Mouse (Mus musculus) hindbrain, embryonic 14.5 days (tissue): ENCODE data around the gene Mavs. TPM values are rescaled to one million over a fixed set of nuclear protein-coding genes. Genes with fewer than 3 reads are reported as not detected.

ENCODE experiments used
- ATAC-seq: fragments of 200-750 bp; cut with Nextera tagmentation; 2 replicates; pipeline ENCODE4 v1.8.0; 2017; ENCODE audit warnings: moderate number of reproducible peaks, mild to moderate bottlenecking, moderate TSS enrichment, moderate library complexity; ENCODE audit not compliant: low FRiP score
- DNase-seq: peaks from one replicate; pipeline ENCODE4 v3.0.0-alpha.2; 2015; ENCODE audit warnings: low spot score
- H3K27ac ChIP-seq: fragments of 300-500 bp; sonication (generic); 2 replicates; pipeline ENCODE4 v1.5.1; 2014; ENCODE audit warnings: mild to moderate bottlenecking, moderate library complexity
- H3K27me3 ChIP-seq: fragments of 300-500 bp; sonication (generic); 2 replicates; pipeline ENCODE4 v1.6.1; 2014; ENCODE audit warnings: mild to moderate bottlenecking, low read length, mixed read lengths; ENCODE audit not compliant: control insufficient read depth, insufficient read depth
- H3K36me3 ChIP-seq: fragments of 300-500 bp; sonication (generic); replicated peaks from 2 replicates; pipeline ENCODE4 v1.6.1; 2014; ENCODE audit not compliant: control insufficient read depth, insufficient read depth
- H3K4me1 ChIP-seq: fragments of 300-500 bp; sonication (generic); replicated peaks from 2 replicates; pipeline ENCODE4 v1.6.1; 2014; ENCODE audit warnings: antibody characterized with exemption, low read length, mixed read lengths; ENCODE audit not compliant: control insufficient read depth, insufficient read depth
- H3K4me2 ChIP-seq: fragments of 300-500 bp; sonication (generic); replicated peaks from 2 replicates; pipeline ENCODE4 v1.6.1; 2014; ENCODE audit warnings: mild to moderate bottlenecking, moderate library complexity
- H3K4me3 ChIP-seq: fragments of 300-500 bp; sonication (generic); replicated peaks from 2 replicates; pipeline ENCODE4 v1.5.1; 2014; ENCODE audit warnings: mild to moderate bottlenecking, low read length
- H3K9ac ChIP-seq: fragments of 300-500 bp; sonication (generic); 2 replicates; pipeline ENCODE4 v1.6.1; 2014
- H3K9me3 ChIP-seq: fragments of 300-500 bp; sonication (generic); 2 replicates; pipeline ENCODE4 v1.6.1; 2016; ENCODE audit warnings: low read length; ENCODE audit not compliant: control insufficient read depth
- WGBS: fragments of 180-500 bp; shearing (Covaris S2); extraction: QIAGEN DNeasy Blood & Tissue Kit; methylation state at CpG from one replicate; pipeline ENCODE4 v1.1.7; 2014; 5-methylcytosine and 5-hydroxymethylcytosine counted together
- polyA plus RNA-seq: library from polyadenylated mRNA; unstranded; fragments of >200 nt; fragmentation: Nextera tagmentation; extraction: Ambion mirVana; gene quantifications from 2 replicates; pipeline ENCODE4 v1.2.1, GENCODE M21; 2014

The Mavs gene
- polyA plus RNA-seq, result 5.8 and 7.7 TPM in 2 replicates

DNA sequence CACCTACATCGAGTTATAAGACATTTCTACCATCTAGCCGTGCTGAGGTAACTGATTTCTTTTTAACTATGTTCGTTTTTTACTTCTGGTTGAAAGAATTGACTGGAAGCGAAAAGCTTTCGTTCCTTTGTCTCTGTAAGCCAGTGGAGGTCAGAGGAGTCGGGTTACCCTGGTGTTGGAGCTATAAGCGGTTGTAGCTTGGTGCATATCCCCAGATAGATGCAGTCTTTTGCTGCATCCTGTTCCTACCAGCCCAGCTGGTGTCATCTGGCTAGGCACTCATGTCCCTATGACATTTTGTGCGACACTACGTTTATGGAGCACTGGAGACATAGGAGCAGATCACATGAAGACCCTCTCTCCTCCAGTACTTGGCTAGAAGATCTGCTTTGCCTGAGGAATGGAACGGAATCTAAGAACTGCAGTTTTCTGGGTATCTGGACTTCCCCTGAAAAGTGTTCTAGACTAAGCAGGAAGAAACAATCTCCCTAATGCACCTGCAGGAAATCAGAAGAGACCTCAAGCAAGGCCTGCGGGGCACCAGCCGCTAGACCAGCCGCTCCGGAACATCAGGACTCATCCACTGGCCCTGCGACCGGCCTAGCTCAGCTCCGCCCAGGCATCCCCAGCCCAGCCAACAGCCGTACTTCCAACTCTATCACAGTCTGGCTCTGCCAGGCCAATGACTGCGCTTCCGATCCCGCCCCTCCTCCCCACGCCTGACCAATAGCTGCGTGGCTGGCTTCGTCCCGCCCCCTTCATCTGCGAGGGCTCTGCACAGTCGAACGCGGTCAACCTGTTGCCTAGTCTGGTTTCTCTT lies at the start of gene Mavs:
Gene Mavs (plus strand): TSS at position 757 of the 820 bp plus-strand sequence.
- no peaks in the 10 kb centered on the region for H3K27me3 ChIP-seq
- no peaks in the 10 kb centered on the region for H3K36me3 ChIP-seq
- no peak within 1 kb of the TSS for H3K27ac ChIP-seq
- H3K4me3 ChIP-seq, result peak within 1 kb of the TSS; percentile 36
- H3K9me3 ChIP-seq, result no peaks in the 10 kb centered on the region
- WGBS, result 9% methylated on average over 29 of the region's 29 CpGs
- peaks cover 6% of the 10 kb centered on the region; the same call in 1 of the 2 replicates for H3K4me1 ChIP-seq
- DNase-seq (peak; percentile 91), ATAC-seq (peak; percentile 100)
- H3K9ac ChIP-seq, result peak within 1 kb of the TSS; percentile 46
- H3K4me2 ChIP-seq, result peak within 1 kb of the TSS; percentile 72

DNA sequence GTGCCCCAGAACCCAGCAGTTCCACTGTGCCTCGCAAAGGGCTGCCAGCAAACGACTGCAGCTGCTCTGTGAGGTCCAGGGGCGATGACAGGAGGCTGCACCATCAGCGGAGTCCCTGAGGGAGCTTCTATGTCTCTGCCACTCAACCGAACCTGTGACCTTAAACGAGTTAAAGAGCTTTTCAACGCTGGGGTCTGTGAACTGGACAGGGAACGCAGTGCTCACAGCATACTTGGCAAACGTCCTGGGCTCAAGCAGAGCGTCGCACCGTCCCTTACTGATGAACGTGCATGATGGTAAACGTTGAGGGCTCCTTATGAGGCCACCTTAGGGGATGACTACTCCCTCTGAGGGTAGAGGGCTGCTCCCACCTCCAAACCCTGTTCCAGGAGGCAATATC lies 47.5 kb upstream of the Mavs start:
- under 1% methylated on average over 14 of the region's 14 CpGs for WGBS
- DNase-seq (no peak), ATAC-seq (peak; percentile 11; the same call in 1 of the 2 replicates)
- Histone ChIP-seq H3K9me3 (no peaks in the 10 kb centered on the region), H3K9ac (peak overlapping the region; percentile 64), H3K4me2 (peak overlapping the region; percentile 61), H3K4me1 (peaks cover 29% of the 10 kb centered on the region), H3K27ac (peak overlapping the region; percentile 55; the same call in 1 of the 2 replicates), H3K36me3 (no peaks in the 10 kb centered on the region), H3K4me3 (peak overlapping the region; percentile 56), H3K27me3 (no peaks in the 10 kb centered on the region)

DNA sequence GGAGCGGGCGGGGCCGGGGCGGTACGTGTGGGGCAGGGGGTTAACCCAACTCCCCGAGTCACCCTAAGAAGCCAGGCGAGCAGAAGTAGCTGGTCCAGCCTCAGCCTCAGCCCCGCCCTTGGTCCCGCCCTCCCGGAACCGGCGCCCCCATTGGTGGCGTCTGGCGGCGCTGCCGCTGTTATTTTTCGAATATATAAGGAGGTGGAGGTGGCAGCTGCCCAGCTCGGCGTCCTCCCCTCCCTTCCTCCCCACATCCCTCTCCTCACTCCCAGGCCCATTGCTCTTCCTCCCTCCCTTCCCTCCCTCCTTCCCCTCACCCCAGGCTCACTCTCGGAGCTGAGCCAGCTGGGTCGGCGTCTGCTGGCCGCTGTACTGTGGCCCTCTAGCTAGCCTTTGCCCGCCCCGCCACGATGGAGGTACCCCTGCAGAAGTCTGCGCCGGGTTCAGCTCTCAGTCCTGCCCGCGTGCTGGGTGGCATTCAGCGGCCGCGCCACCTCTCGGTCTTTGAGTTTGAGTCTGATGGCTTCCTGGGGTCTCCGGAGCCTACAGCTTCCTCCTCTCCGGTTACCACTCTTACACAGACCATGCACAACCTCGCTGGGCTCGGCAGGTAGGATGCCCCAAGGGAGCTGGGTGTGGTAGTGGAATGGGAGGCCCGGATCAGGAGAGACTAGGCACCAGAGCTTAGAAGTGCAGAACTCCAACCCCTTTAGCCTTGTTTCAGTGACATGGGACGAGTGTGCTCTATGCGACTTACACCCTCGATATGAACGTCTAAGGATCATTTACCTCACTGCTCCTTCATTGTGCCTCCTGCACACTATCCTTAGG lies 46.9 kb upstream of the Mavs start, which contains the start of the genes Cdc25b and Spef1:
Gene Cdc25b (plus strand): TSS at position 179 of the 831 bp plus-strand sequence.
Gene Spef1 (minus strand): TSS at position 512 of the 831 bp plus-strand sequence.
- H3K4me2 ChIP-seq, result peak within 1 kb of the TSS; percentile 61
- DNase-seq, result peak; percentile 77
- peak within 1 kb of the TSS; percentile 56 for H3K4me3 ChIP-seq
- H3K27ac ChIP-seq, result peak within 1 kb of the TSS; percentile 55
- H3K27me3 ChIP-seq, result no peaks in the 10 kb centered on the region
- peaks cover 29% of the 10 kb centered on the region for H3K4me1 ChIP-seq
- ATAC-seq, result peak; percentile 86
- peak within 1 kb of the TSS; percentile 64 for H3K9ac ChIP-seq
- H3K36me3 ChIP-seq, result no peaks in the 10 kb centered on the region
- WGBS, result under 1% methylated on average over 43 of the region's 43 CpGs
- H3K9me3 ChIP-seq, result no peaks in the 10 kb centered on the region

DNA sequence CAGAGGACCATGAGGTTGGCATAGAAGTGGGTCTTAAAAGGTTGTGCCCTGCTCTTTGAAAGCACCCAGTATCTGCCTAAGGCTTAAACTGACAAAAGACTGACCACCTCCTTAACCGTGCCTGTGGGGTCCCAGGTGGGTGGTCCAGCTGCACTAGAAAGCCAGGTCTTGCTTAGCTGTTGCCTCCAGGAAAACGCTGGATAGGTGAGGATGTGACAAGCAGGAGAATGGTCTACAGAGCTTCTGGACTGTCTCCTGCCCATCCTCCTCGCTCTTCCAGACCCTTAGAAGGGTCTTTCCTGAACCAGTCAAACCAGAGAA lies 46.3 kb upstream of the Mavs start:
- Histone ChIP-seq H3K27me3 (no peaks in the 10 kb centered on the region), H3K9ac (peak overlapping the region; percentile 64), H3K36me3 (no peaks in the 10 kb centered on the region), H3K4me1 (peaks cover 29% of the 10 kb centered on the region), H3K4me2 (peak overlapping the region; percentile 61), H3K27ac (no peak overlapping the region), H3K4me3 (peak overlapping the region; percentile 56), H3K9me3 (no peaks in the 10 kb centered on the region)
- 19% methylated on average over 3 of the region's 3 CpGs for WGBS
- ATAC-seq, result no peak
- DNase-seq, result no peak

DNA sequence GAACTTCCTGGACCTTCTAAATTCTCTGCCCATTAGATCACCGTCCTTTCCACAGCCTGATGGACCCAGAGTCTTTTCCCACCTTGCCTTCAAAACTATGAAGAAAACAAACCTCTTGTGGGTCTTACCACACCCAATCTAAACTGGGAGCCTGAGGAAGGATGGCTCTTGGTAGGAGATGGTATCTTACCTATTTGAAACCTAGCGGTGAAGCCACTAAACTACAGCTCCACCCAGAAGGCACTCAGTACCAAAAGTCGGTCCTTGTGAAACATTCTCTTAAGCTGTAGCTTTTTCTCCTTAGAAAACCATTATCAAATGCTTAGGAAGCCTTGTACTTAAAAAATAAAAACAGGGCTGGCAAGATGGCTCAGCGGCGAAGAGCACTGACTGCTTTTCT lies 45.6 kb upstream of the Mavs start:
- H3K36me3 ChIP-seq, result peaks cover 4% of the 10 kb centered on the region
- DNase-seq (no peak), ATAC-seq (no peak)
- no peak overlapping the region for H3K9ac ChIP-seq
- H3K9me3 ChIP-seq, result no peaks in the 10 kb centered on the region
- 93% methylated on average over 5 of the region's 5 CpGs for WGBS
- no peaks in the 10 kb centered on the region for H3K27me3 ChIP-seq
- H3K4me1 ChIP-seq, result peaks cover 29% of the 10 kb centered on the region
- H3K27ac ChIP-seq, result no peak overlapping the region
- H3K4me2 ChIP-seq, result peak overlapping the region; percentile 61; the same call in 1 of the 2 replicates
- no peak overlapping the region for H3K4me3 ChIP-seq

DNA sequence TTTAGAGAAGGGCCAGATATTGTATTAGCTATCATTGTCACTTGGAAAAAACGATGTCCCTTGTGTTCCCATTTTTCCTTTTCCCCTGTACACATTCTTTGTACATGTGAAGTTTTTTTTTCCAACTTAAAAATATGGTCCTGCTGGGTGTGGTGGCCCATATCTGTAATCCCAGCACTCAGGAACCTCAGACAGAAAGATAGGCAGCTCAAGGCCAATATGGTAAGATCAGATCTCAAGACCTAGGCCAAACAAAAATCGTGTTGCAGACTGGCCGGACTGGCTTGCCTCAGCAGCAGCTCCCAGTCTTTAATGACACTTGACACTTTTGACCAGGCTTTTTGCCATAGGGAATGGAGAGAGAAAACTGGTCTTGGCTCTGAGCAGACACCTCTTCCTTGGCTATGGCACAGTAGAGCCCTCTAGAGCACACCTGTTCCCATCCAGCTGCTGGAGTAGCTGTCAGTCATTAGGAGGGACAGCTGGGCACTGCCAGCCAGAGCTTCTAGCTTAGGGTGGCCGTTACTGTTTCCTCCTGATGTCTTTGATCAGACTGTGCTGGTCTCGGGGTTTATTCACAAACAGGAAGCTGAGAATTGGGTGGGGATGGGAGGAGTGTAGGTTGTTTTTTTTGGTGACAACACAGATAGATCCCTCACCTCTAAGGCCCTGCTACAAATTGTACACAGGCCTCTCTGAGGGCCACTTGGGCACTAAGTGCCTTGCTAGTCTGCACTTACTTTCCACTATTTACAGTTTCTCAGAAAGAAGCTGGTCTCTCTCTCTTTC lies 44.1 kb upstream of the Mavs start:
- Histone ChIP-seq H3K27ac (peak overlapping the region; percentile 66; the same call in 1 of the 2 replicates), H3K9ac (no peak overlapping the region), H3K4me3 (no peak overlapping the region), H3K27me3 (no peaks in the 10 kb centered on the region), H3K36me3 (peaks cover 14% of the 10 kb centered on the region), H3K4me1 (peaks cover 29% of the 10 kb centered on the region), H3K4me2 (peak overlapping the region; percentile 4; the same call in 1 of the 2 replicates), H3K9me3 (no peaks in the 10 kb centered on the region)
- WGBS, result 39% methylated on average over 5 of the region's 5 CpGs
- DNase-seq (no peak), ATAC-seq (no peak)

DNA sequence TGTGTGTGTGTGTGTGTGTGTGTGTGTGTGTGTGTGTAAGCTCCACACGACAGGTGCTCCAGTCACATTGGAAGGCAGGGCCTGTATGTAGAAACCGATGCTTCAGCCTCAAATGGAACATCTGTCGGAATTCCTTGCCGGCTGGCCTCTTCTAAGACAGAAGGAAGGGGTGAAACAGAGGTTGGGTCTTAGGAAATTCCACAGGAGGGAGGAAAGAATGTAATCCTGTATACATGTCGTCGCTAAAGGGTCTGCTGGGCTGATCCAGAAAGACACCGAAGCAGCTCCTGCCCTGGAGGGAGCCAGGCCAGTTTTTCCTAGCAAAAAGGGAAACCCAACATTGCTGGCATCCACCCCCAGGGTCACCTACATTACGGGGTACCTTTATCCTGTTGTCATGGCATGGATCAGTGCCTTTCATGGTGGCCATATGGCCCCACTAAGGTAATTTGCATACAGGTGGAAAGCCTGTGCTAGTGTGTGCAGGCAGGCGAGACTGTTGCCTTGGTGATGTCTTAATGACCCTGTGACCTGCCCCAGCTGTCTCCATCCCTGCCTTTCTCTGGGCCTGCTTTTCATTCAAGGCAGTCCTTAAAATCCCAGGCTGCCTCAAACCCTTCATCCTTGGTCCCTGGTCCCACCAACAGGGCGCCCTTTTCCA lies 43.4 kb upstream of the Mavs start:
- Histone ChIP-seq H3K9me3 (no peaks in the 10 kb centered on the region), H3K9ac (no peak overlapping the region), H3K27ac (peak overlapping the region; percentile 66), H3K36me3 (peaks cover 14% of the 10 kb centered on the region), H3K4me3 (no peak overlapping the region), H3K4me2 (no peak overlapping the region), H3K4me1 (peaks cover 29% of the 10 kb centered on the region), H3K27me3 (no peaks in the 10 kb centered on the region)
- 11% methylated on average over 10 of the region's 10 CpGs for WGBS
- ATAC-seq (peak; percentile 51), DNase-seq (peak; percentile 63)

DNA sequence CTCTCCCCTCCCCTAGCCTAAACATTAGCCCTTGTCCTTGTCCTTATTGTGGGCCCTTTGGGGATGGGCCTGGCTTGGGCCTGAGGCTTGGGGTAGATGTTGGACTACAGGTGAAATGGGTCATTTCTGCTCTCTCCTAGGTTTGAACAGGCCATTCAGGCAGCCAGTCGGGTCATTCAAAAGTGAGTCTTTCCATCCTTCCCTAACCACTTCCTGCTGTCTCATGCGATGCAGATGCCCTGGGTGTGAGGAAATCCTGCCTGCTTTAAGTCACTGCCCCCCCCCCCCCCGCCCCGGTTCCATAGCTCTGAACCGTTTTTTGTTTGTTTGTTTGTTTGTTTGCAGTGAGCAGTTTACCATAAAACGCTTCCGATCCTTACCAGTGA lies 42.9 kb upstream of the Mavs start:
- ATAC-seq (no peak), DNase-seq (no peak)
- Histone ChIP-seq H3K9ac (no peak overlapping the region), H3K27ac (peak overlapping the region; percentile 66), H3K4me3 (no peak overlapping the region), H3K36me3 (peaks cover 14% of the 10 kb centered on the region), H3K27me3 (no peaks in the 10 kb centered on the region), H3K4me1 (peaks cover 29% of the 10 kb centered on the region), H3K9me3 (no peaks in the 10 kb centered on the region), H3K4me2 (no peak overlapping the region)
- WGBS, result 71% methylated on average over 7 of the region's 7 CpGs
